Mouse (Mus musculus) cerebellum, adult 2 months (tissue): ENCODE data around the gene Klf13.

ENCODE experiments used
- CTCF ChIP-seq: fragments of 200-500 bp; IDR thresholded peaks from 2 replicates; pipeline ENCODE4 v1.5.1; 2011; ENCODE audit warnings: low read depth, mild to moderate bottlenecking, control low read depth, low read length, moderate library complexity, borderline replicate concordance; ENCODE audit not compliant: insufficient read depth
- POLR2A ChIP-seq: fragments of 200-500 bp; IDR thresholded peaks from 2 replicates; pipeline ENCODE4 v1.6.1; 2011; ENCODE audit warnings: low read length, control low read depth, borderline replicate concordance; ENCODE audit not compliant: insufficient read depth

- TF ChIP-seq POLR2A (no peak), CTCF (no peak)
Measured at GRCm38 (mm10) chr7:63933905-63934304, 4.8 kb downstream of the Klf13 start.
